Mouse (Mus musculus): Measurements from ENCODE around the gene Fgfrl1.

Fgfrl1 gene

DNA sequence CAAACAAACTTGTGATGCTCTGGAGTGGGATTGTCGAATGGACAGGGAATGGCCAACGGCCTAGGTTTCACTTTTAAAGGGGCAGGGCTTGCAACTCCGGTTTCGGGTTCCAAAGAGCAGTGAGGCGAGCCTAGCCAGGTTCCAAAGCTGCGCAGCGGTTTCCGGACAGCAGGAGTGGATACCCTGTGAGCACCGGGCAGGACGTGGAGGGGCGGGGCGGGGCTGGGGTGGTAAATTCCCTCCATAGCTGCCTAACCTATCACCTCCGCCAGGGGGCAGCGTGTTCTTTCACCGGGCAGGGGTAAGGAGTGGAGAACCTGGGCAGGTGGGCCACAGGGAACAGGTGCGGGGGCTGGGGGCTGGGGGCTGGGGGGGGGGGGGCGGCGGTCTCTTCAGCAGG, at the start of gene Fgfrl1:
Gene Fgfrl1 (plus strand): TSS at position 112 of the 400 bp plus-strand sequence.
- no peak for DNase-seq (ENCODE audit: low read depth, low spot score)

DNA sequence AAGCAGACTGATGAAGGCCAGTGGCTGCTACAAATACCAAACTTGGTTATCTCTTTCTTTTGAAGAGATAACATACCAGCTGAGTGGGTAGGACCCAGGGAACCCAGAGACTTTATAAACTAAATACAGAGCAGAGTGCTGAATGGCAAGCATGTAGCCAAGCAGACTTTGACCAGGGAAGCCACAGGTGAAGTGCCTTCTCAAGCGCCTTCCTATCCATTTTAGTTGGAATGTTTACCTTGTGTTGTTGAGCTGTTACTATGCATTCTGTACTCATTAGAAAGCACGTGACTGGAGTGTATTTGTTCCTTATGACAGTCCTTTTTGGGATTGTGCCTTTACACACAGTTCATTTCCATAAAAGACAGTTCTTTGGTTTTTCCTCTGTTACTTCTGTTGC, 48.5 kb upstream of the Fgfrl1 start:
- no peak for DNase-seq (ENCODE audit: low read depth, low spot score)

DNA sequence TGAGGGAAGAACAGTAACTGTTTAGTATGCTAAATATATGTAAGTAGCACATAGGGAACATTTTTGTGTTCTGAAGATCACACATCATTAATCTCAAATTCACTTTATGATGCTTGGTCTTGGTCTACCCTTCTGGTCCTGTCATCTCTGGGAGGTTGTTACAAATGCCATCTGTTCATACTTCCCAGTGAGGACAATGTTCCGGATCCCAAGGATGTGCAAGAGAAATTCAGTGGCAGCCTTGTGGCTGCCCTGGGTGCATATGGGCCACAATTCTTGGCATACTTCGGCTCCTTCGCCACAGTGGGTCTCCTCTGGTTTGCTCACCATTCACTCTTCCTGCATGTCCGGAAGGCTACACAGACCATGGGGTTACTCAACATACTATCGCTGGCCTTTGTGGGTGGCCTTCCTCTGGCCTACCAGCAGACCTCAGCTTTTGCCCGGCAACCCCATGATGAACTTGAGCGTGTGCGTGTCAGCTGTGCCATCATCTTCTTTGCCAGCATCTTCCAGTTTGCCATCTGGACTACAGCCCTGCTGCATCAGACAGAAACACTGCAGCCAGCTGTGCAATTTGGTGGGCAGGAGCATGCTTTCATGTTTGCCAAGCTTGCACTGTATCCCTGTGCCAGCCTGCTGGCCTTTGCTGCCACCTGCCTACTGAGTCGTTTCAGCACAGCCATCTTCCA, 46.4 kb upstream of the Fgfrl1 start:
- no peak for DNase-seq (ENCODE audit: low read depth, low spot score)

DNA sequence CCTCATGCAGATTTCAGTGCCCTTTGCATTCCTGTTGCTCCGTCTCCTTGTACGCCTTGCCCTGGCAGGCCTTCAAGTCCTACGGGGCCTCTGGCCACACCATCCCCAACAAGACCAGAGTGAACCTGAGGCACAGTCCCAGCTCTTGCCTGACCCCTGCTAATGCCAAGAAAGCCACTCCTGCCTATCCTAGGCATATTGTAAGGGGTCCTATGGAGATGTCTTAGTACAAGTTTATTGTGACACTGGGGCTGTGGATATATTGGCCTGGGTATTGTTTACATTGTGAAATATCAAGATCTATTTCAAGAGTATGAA, 45.9 kb upstream of the Fgfrl1 start:
- DNase-seq (ENCODE audit: low read depth, low spot score): no peak

DNA sequence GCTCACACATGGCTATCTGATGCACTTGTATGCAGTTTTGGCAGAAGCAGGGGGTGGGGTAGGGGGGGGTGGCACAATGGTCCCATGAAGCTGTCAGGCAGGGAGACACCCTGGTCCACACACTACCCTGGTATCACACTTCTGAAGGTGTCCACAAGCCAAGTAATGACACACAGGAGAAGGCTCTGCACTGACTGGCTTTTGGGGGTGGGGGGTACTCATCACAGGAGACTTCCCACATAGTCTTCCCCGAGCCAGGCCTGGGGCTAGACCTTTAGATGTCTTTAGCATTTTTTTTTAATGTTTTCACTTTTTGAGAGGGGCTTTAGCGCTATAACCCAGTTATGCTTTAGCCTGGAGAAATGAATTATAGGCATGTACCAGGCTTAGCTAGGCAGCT, 44.9 kb upstream of the Fgfrl1 start:
- DNase-seq (ENCODE audit: low read depth, low spot score): no peak

DNA sequence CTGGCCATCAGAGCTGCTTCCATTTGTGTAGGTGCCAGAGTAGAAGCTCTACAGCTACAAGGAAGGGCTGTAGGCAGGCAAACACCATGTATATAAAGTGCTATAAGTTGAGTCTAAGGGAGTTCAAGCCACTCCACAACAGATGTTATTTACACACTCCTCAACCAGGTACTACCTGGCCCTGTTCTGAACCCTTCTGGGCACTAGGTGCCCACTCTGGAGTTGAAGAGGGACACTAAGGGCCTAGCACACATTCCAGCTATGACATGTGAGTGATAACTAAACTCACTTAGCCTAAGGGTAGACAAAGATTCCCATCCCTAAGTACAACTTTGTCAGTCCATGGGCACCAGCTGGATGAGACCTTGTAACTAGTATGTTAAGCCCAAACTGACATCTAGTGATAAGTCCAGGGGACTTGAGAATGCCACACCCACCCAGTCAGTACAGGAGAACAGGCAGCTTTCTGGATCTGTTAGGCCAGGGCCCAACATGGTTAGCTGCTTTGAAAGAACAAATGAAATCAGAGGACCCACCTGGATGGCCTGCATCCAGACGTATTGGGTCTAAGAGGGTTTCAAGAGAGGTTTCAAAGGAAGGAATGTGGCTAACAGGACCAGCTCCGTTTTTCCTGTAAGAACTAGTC, 44.2 kb upstream of the Fgfrl1 start:
- no peak for DNase-seq (ENCODE audit: low read depth, low spot score)

DNA sequence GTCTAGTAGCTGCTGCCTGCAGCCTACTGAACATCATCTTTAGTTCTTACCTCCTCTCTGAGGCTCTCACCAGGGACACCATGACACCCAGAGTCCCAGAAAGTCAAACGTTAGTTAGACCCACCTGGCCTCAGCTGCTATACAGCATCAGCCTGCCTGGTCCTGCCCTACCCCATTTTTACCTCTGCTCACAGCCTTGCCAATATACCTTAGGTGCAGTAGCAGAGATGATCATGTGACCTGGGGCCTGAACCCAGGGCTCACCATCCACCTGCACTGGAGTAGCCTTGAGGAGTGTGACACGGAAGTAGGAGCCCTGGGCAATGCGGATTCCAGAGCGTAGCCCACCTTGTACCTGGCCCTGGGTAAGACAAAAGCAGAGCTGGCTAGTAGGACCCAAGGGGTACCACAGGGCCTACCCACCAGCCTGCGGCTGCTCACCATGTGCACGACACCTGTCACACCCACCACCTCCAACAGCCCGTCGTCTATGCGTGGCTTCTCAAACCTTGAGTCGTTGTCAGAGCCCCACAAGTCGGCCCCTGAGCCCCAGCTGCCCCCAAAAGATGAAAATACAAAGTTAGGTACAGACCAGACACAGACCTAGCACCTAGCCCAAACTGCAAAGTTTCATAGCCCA, 43.1 kb upstream of the Fgfrl1 start:
- no peak for DNase-seq (ENCODE audit: low read depth, low spot score)

DNA sequence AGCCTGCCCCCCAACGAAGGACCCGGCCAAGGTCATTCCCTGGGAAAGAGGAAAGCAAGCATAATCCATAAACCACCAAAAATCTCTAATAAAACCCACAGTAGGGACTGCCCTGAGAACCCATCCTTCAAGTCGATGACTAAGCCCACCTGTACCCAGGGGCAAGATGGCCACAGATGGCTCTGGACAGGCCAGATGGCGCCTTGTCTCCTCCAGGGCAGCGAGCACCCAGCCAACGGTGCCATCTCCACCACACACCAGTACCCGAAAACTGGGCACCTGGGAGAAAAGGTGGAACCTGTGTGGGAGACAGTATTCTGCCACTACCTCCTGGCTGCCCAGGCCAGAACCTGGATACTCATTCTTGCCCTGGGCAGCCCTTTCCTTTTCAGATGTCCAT, 41.8 kb upstream of the Fgfrl1 start:
- DNase-seq (ENCODE audit: low read depth, low spot score): no peak

DNA sequence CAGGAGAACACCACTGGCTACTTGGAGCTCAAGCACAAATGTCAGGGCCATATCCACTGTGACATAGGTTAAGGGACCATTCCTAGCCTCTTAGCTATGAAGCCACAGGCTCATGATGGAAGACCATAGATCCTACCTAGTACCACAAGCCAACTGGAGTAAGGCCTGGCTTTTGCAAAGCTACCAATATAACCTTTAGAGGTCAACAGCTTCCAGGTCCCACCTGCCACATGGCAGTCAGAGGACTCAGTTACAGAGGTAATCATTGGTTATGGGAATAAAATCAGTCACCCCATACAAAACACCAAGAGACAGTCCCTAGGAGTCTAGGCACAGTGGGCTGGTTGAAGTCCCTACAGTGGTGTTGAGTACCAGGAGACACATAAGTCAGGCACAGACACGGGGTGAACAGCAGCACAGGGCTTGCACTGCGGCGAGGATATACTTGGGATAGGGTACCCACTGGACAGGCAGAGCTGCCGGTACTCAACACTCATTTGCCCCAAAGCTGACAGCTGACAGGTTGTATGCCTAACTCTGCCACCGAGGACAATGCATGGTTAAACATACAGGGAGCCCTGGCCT, 41.0 kb upstream of the Fgfrl1 start:
- DNase-seq (ENCODE audit: low read depth, low spot score): no peak

DNA sequence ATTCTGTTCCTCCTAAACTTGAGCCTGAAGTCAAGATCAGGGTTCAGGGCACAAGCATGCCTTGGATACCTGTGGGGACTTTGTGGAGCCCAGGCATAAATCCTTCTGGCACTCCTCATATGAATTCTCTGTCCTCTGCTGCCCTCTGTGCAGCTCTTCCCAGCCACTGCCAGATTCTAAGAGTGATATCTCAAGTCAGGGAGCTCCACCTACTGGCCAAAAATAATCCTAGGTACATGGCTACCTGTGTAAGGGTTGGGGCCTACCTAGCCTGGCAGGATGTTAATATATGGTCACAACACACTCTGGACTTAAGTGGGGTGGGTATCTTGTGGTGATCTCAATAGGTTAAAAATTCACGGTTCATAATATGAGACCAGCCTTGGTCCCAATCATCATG, 40.4 kb upstream of the Fgfrl1 start:
- DNase-seq (ENCODE audit: low read depth, low spot score): peak; percentile 61

DNA sequence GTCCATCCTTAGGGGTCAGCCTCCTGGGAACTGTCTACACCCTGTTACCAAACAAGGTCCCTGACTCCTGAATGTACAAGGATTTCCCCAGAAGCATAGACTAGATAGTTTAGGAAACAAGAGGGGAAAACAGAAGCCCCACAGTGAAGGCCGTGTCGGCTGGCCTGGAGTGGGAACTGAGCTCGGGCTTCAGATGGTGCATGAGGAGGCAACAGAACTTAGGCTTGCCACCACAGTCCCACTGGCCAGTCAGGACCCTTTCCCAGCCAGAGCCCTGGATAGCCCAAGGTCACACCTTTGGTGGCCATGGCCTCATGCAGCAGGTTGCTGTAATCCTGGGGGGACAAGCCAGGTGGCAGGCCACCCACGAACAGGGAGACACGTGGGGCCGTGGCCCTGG, 38.8 kb upstream of the Fgfrl1 start:
- DNase-seq (ENCODE audit: low read depth, low spot score): no peak

DNA sequence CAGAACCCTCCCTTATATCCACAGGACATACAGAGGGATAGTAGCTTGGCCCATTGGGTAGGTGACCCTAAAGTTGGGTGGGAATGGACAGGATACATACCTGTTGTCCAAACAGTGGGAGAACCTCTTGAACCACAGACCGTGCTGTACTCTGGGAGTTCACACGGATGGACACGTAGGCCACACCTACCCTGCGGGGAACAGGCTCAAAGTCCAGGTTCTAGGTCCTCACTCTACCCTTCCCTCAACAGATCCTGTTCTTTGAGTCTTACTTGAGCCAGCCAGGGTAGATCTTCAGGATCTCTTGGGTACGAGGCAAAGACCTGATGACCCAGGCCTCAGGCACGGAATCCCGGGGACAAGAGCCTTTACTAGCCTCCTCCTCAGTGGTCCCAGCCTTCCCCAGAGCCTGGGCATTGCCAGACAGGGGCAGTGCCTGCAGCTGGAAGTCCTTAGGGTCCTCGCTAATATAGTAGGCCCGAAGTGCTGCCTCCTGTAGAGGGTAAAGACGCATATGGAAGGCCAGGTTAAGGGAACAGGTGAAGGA, 37.7 kb upstream of the Fgfrl1 start:
- no peak for DNase-seq (ENCODE audit: low read depth, low spot score)

DNA sequence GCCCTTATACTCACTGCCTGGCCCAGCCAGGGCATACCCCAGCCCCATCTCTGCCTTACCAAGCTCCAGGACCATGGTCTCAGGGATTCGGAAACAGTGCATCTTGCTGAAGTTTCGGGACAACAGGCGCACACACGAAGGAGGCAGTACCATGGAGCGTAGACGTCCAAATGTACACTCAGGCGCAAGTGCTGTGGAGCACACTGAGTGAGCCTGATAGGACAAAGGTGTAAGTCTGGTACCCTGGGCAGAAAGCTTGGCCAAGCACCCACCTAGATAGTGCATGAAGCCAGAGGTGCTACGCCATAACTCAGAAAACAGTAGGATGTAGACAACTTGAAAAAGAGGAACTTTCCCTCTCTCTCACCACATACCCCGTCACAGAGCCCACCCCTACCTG, 36.8 kb upstream of the Fgfrl1 start:
- DNase-seq (ENCODE audit: low read depth, low spot score): no peak

DNA sequence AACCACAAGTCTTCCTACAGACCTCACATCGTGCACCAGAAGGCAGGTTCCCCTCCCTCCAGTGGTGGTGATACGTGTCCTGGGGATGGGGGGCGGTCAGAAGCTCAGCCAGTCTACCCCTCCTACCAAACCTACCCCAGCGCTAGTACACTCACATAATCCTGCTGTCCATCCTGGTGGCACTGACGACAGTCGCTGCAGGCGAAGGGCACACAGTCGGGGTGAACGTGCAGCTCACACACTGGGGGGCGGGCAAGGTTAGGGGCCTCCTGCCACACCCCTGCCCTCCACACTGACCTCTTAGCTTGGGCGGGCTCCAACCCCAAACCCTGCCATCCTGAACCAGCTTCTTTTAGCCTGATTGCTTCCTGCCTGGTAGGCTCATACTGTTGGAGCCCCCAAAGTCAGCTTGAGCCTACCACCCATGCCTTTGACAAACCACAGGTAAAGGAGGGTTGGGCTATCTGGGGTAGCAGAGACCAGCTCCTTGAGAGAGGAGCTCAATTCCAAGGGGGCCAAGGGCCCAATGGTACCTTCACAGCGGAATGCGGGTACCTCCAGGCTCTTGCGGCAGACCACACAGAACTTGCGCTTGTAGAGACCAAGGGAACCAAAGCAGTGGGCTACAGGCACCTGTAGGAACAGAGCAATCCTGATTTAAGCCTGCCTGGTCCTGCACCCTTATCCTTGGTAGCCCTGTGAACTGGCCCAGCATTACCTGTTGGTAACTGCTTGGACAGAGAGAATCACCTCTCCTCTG, 36.1 kb upstream of the Fgfrl1 start:
- DNase-seq (ENCODE audit: low read depth, low spot score): no peak

DNA sequence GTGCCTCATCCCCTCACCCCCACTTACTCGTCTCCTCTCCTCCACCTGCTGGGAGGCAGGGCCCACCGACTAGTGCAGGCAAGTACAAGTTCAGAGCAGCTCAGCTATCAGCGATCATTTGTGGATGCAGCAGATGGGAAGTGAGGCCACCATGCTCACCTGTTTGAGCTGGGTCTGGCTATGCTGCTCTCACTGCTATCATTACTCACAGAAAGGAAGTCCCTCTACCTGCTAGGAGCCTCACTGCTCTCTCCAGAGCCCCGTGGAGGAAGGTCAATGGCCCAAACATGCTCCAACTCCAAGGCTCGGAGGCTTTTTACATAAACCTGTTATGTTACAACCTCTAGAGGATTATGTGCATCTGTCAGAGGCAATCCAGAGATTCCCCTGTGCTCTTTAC, 34.8 kb upstream of the Fgfrl1 start:
- no peak for DNase-seq (ENCODE audit: low read depth, low spot score)

DNA sequence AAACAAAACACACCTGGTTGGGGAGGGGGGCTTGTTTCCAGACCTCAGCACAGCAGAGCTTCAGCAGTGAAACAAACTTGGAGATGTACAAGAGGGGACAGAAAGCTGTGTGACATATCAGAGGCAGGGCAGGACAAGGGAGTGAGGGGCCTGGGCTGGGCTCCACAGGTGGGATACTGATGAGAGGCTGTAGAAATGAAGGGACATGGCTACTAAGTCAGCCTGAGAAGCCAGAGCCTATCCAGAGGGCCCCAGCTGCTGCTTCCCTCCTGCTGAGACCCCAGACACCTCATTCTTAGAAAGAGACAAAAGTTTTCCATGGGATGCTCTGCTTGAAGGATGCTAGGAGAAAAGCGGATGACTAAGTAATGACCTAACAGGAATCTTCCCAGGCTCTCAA, 33.6 kb upstream of the Fgfrl1 start:
- no peak for DNase-seq (ENCODE audit: low read depth, low spot score)

DNA sequence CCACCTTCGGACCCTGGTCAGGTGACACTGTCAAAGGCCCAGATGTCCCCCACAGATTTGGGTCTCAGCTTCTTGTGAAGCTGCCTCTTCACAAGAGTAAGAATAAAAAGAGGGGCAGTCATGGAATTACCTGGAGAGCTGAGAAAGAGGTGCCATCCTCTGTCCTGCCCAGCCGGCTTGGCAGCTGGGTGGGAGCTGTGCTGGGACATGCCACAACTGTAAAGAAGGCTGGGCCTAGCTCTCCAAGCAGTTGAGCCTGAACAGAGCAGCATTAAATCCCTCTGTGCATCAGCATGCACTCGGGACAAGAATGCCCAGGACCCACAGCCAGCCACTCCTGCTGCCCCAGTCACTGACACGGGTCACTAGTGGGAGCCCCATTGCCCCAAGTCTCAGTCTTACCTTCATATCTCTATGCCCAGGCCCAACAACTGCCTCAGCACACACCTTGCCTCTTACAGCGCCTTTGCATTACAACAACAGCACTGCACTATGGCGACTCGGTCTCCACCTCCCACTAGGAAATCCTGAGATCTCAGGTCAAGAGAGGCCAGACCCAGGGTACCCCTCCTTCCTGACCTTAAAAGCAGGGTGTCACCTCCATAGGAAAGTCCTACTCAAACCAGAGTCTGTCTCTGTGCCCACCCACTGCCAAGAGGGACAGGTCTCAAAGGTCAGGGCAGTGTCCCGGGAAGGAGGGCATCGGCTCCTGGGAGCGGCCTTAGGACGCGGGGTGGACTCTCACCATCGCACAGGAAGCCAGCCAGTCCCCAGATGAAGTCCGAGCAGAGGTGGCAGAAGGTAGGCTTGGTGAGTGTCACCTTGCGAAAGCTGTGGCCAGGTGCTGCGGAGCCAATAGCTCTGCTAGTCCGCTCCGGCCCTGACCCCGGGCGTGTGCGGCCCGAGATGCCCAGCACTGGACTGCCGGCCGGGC, 32.2 kb upstream of the Fgfrl1 start, which contains the start of gene Idua:
Gene Idua (plus strand): TSS at position 634 of the 934 bp plus-strand sequence.
- no peak for DNase-seq (ENCODE audit: low read depth, low spot score)

DNA sequence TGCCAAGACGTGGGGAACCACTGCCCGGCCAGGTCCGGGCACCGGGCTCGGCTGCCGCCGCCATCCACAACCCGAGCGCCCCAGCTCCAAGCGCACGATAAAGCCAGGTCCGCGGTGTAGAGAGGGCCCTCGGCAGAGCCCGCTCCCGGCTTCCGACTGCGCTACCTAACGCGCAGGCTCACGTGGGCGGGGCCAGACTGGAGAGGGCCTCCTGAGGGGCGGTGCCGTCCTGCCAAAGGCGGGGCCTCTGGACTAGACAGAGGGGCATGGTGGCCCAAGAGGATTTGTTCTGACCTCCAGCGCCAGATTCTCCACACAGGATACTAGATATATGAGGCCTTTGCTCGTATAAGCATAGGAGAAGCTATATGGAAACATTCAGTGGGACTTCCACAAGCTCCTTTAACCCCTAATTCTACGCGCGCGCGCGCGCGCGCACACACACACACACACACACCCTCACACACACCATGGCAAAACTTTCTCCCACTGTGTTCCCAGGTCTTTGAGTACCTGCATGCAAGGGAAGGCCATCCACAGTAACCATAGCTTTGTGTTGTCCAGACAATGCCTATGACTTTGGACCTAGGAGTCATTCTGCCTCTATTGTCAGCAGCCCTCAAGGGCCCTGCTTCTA, 31.4 kb upstream of the Fgfrl1 start:
- DNase-seq (ENCODE audit: low read depth, low spot score): no peak

DNA sequence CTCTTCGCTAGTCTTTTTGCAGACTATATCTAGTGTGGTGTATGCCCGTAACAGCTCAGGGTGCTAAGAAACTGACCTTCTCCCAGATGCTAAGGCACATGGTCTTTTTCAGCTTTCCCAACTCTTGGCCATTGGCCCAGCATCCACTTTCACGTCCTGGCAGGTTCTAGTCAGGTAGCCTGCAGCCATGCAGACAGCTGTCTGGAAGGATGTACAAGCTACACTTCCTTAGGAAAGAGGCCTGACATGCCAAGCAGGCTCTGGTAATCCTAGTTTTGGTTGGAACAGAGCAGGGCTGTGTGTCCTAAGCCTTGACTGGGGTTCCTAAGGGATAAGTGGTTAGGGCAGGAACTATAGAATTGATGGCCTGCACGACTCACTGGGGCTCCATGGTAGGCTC, 29.4 kb upstream of the Fgfrl1 start:
- no peak for DNase-seq (ENCODE audit: low read depth, low spot score)

DNA sequence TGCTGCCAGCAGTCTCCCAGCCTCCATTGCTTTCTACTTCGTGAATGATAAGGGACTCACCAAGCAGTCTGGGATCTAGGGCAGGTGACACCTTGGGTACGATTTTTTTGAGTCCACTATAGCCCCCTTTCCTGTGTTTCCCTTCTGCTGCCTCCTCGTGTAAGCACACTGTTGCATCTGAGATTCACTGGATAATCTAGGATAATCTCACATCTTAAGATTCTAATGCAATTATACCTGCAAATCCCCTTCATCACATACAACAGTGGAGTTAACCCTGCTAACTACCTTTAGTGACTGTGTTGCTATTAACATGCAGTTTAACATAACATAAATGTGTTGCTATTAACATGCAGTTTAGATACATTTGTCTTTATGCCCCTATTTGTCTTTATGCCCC, 27.1 kb upstream of the Fgfrl1 start:
- DNase-seq (ENCODE audit: low read depth, low spot score): peak; percentile 57

All from retina, adult 2 months (tissue).